ENCODE assay signal across 21 mouse cellular contexts in genomic region chr10:13596866-13597265, GRCm38 (mm10).
"Had no signal": no experiment of that assay in that cellular context is flagged by ENCODE, and none has a peak within 500 bp of the region (broad histone marks: within the 10 kb centered on the region; RNA-seq: fewer than 3 reads in every experiment).

No protein-coding gene starts in this region.

- H3K27ac ChIP-seq: limb, embryonic 12.5 days; limb, embryonic 15.5 days; liver, embryonic 14.5 days; macrophage; midbrain, embryonic 10.5 days; midbrain, embryonic 13.5 days; stomach, postnatal 0 days had no signal

- H3K4me1 ChIP-seq: limb, embryonic 12.5 days had no signal

- H3K4me3 ChIP-seq: layer of hippocampus, adult 2 months; limb, embryonic 12.5 days; limb, embryonic 15.5 days; megakaryocyte, embryonic 14.5 days; midbrain, embryonic 10.5 days; midbrain, embryonic 13.5 days had no signal

- H3K9me3 ChIP-seq: limb, embryonic 12.5 days; limb, embryonic 15.5 days; midbrain, embryonic 13.5 days had no signal

- H3K27me3 ChIP-seq: limb, embryonic 12.5 days; limb, embryonic 15.5 days; megakaryocyte, embryonic 14.5 days; midbrain, embryonic 13.5 days had no signal

- DNase-seq: kidney, adult 8-10 months; kidney, postnatal 10 days; layer of hippocampus, adult 9-11 months; left cerebral cortex, postnatal 4 days; liver, postnatal 0 days; thymus, adult 2 months; thymus, postnatal 14 days; thymus, postnatal 4 days had no signal

- ATAC-seq: intestine, postnatal 0 days; liver, postnatal 0 days; lung, postnatal 0 days had no signal

- H3K4me2 ChIP-seq: limb, embryonic 12.5 days; limb, embryonic 15.5 days; liver, embryonic 11.5 days; lung, embryonic 14.5 days; midbrain, embryonic 13.5 days had no signal

- H3K36me3 ChIP-seq: limb, embryonic 12.5 days; limb, embryonic 15.5 days; midbrain, embryonic 10.5 days; midbrain, embryonic 13.5 days had no signal

- H3K9ac ChIP-seq: limb, embryonic 12.5 days; limb, embryonic 15.5 days; liver, embryonic 14.5 days; liver, postnatal 0 days; lung, embryonic 14.5 days; midbrain, embryonic 13.5 days had no signal
